Mouse (Mus musculus): ENCODE measurements around the gene Bcl11b. TPM values are rescaled to one million over a fixed set of nuclear protein-coding genes. Genes with fewer than 3 reads are reported as not detected.

The Bcl11b gene
- 3.1 and 3.8 TPM in 2 replicates for polyA plus RNA-seq (2015; fragmentation: Nextera tagmentation; extraction: Ambion mirVana)

DNA sequence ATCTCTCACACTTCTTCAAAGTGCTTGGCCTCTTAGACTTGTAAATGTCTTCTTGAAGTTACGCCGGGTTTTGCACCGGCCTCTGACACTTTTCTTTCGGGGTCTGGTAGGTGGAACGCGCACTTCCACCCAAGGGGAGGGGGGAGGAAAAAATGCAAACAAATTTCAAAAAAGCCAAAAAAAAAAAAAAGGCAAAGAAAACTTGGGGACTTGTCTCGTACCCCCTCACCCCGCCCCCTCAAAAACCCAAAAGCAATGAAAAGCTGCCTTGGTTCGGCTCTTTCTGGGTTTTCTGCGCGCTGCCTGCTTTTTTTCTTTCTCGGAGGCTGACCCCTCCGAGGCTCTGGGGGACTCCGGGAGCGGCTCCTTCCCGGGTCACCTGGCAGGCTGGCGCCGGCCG is at the start of gene Bcl11b:
Gene Bcl11b, minus strand, starts transcription at position 120 of the 400 bp plus-strand sequence.
- WGBS, result under 1% methylated on average over 19 of the region's 19 CpGs
- Histone ChIP-seq H3K27me3 (peaks cover 71% of the 10 kb centered on the region), H3K9me3 (replicated peaks) (no peaks in the 10 kb centered on the region), H3K4me3 (replicated peaks) (peak within 1 kb of the TSS; percentile 82), H3K27ac (peak within 1 kb of the TSS; percentile 93), H3K36me3 (no peaks in the 10 kb centered on the region), H3K4me2 (peak within 1 kb of the TSS; percentile 99), H3K4me1 (peaks cover 43% of the 10 kb centered on the region), H3K9ac (peak within 1 kb of the TSS; percentile 90)
- peak; percentile 44 for ATAC-seq (replicated peaks; ENCODE audit: low FRiP score)

GRCm38 (mm10) chr12:108050996-108051395 is 47.6 kb upstream of the Bcl11b start:
- 0 out of 2 replicates have a peak, but pooled peaks cover 2% of the 10 kb centered on the region for H3K27me3 ChIP-seq
- no peaks in the 10 kb centered on the region for H3K36me3 ChIP-seq
- H3K27ac ChIP-seq, result no peak overlapping the region
- H3K4me1 ChIP-seq, result no peaks in the 10 kb centered on the region
- no peaks in the 10 kb centered on the region for H3K9me3 ChIP-seq (replicated peaks)
- WGBS, result 34% methylated on average over 7 of the region's 7 CpGs
- H3K9ac ChIP-seq, result no peak overlapping the region
- H3K4me3 ChIP-seq (replicated peaks), result no peak overlapping the region
- no peak for ATAC-seq (replicated peaks; ENCODE audit: low FRiP score)
- no peak overlapping the region for H3K4me2 ChIP-seq

- Histone ChIP-seq H3K27ac (0 out of 2 replicates have a peak overlapping the region, but pooled peaks have one; percentile 3), H3K4me2 (no peak overlapping the region), H3K4me1 (no peaks in the 10 kb centered on the region), H3K27me3 (0 out of 2 replicates have a peak, but pooled peaks cover 2% of the 10 kb centered on the region), H3K4me3 (replicated peaks) (no peak overlapping the region), H3K9ac (no peak overlapping the region), H3K9me3 (replicated peaks) (no peaks in the 10 kb centered on the region), H3K36me3 (no peaks in the 10 kb centered on the region)
- WGBS, result 68% methylated on average over 13 of the region's 13 CpGs
- no peak for ATAC-seq (replicated peaks; ENCODE audit: low FRiP score)
Observed at GRCm38 (mm10) chr12:108049625-108050024, 46.2 kb upstream of the Bcl11b start.

DNA sequence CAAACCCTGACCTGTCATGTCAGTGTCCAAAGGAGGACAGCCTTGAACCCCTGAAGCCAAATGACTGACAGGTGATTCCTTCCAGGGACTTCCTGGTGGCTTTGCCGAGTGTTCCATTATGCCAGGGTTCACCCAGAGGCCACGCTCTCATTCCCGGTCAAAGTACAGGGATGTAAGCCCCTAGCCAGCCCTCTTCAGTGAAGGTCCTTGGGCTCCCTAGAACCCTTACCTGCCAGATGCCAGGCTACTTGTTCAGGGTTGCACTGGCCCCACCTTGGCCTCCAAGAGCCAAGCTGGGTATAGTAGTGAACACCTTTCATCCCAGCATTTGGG is 38.8 kb upstream of the Bcl11b start:
- Histone ChIP-seq H3K9me3 (replicated peaks) (no peaks in the 10 kb centered on the region), H3K4me1 (0 out of 2 replicates have a peak, but pooled peaks cover 4% of the 10 kb centered on the region), H3K9ac (no peak overlapping the region), H3K4me2 (no peak overlapping the region), H3K27ac (no peak overlapping the region), H3K36me3 (no peaks in the 10 kb centered on the region), H3K4me3 (replicated peaks) (no peak overlapping the region), H3K27me3 (no peaks in the 10 kb centered on the region; the same call in 1 of the 2 replicates)
- ATAC-seq (replicated peaks; ENCODE audit: low FRiP score), result no peak
- 64% methylated on average over 3 of the region's 3 CpGs for WGBS

DNA sequence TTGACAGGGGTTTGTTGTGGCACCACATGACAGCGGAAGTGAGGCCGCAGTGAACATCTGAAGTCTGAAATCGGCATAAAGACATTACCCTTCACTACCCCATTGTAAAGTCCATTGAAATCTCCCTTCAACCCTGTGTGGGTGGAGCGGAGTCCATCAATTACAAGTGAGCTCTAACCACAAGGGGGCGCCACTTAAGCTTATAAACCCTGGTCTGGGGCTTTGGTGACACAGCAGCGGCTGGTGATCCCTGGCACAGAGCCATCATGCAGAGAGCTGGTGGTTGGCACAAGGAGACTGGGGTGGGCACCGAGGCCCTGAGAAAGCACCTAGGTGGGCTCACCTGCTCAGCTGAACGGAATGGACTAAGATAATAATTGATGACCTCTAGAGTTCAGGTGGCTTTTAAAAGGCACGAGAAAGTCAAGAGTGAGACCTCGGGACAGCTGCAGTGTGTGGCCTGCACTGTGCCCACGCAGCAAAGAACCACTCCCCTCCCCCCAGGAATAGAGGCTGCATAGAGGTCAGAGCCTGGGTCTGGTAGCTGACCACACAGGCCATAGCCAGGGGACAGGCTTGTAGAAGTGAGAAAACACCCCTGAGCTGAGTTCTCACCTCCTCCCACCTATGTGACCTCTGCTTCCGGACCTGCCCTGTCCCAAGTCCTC is 38.3 kb upstream of the Bcl11b start:
- Histone ChIP-seq H3K4me3 (replicated peaks) (no peak overlapping the region), H3K36me3 (no peaks in the 10 kb centered on the region), H3K9me3 (replicated peaks) (no peaks in the 10 kb centered on the region), H3K9ac (no peak overlapping the region), H3K27ac (no peak overlapping the region), H3K27me3 (no peaks in the 10 kb centered on the region; the same call in 1 of the 2 replicates), H3K4me1 (0 out of 2 replicates have a peak, but pooled peaks cover 4% of the 10 kb centered on the region), H3K4me2 (no peak overlapping the region)
- 0 out of 2 replicates have a peak, but pooled peaks have one; percentile 67 for ATAC-seq (replicated peaks; ENCODE audit: low FRiP score)
- WGBS, result 44% methylated on average over 12 of the region's 12 CpGs

- H3K27ac ChIP-seq, result no peak overlapping the region
- no peaks in the 10 kb centered on the region for H3K36me3 ChIP-seq
- no peak overlapping the region for H3K4me2 ChIP-seq
- H3K4me1 ChIP-seq, result peaks cover 14% of the 10 kb centered on the region; the same call in 1 of the 2 replicates
- WGBS, result 66% methylated on average over 6 of the region's 6 CpGs
- H3K9ac ChIP-seq, result no peak overlapping the region
- no peaks in the 10 kb centered on the region for H3K9me3 ChIP-seq (replicated peaks)
- H3K27me3 ChIP-seq, result no peaks in the 10 kb centered on the region; the same call in 1 of the 2 replicates
- no peak overlapping the region for H3K4me3 ChIP-seq (replicated peaks)
- ATAC-seq (replicated peaks; ENCODE audit: low FRiP score), result no peak
Observed at GRCm38 (mm10) chr12:108037446-108037845, 34.0 kb upstream of the Bcl11b start.

GRCm38 (mm10) chr12:108035412-108036078 is 32.1 kb upstream of the Bcl11b start:
- Histone ChIP-seq H3K4me2 (no peak overlapping the region), H3K4me1 (peaks cover 14% of the 10 kb centered on the region; the same call in 1 of the 2 replicates), H3K9ac (no peak overlapping the region), H3K27me3 (no peaks in the 10 kb centered on the region; the same call in 1 of the 2 replicates), H3K27ac (peak overlapping the region; percentile 68), H3K9me3 (replicated peaks) (no peaks in the 10 kb centered on the region), H3K4me3 (replicated peaks) (no peak overlapping the region), H3K36me3 (no peaks in the 10 kb centered on the region)
- peak; percentile 64 for ATAC-seq (replicated peaks; ENCODE audit: low FRiP score)
- WGBS, result 52% methylated on average over 13 of the region's 13 CpGs

DNA sequence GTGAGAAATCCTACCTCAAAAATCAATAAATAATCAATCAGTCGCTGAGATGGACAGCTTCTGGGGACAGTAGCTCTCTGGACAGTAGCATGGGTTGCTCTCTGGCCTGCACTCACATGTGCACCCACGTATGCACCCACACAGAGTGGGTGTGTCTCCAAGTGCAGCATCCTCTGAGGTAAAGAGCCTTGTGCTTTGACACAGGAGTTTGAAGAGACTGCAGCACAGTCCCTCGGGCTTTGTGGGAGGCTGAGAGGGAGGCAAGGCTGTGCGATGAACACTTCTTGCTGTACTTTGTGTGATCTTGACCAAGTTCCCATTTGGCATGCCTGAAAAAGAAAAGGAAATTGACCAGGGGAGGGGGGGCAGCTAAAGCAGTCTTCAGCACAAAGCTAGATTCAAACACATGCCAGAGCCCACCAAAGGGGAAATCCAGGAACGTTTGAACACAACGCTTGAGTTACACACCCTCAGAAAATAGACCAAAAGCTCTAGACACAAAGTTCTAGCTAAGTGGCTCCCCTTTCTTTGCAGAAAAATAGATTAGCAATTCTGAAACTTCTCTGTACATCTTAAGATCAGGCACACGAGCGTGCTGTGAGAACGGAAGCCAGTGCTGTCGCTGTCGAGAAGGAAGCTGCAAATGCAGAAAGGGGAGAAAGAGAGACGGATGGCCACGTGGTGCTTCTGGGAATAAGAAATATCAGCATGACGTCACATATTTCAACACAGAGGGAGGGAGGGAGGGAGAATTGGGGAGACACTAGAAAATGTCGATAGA is 19.6 kb upstream of the Bcl11b start:
- no peaks in the 10 kb centered on the region for H3K9me3 ChIP-seq (replicated peaks)
- WGBS, result 77% methylated on average over 15 of the region's 15 CpGs
- H3K36me3 ChIP-seq, result no peaks in the 10 kb centered on the region
- no peak overlapping the region for H3K4me3 ChIP-seq (replicated peaks)
- H3K27ac ChIP-seq, result no peak overlapping the region
- no peaks in the 10 kb centered on the region for H3K27me3 ChIP-seq
- no peak overlapping the region for H3K9ac ChIP-seq
- no peak overlapping the region for H3K4me2 ChIP-seq
- ATAC-seq (replicated peaks; ENCODE audit: low FRiP score), result no peak
- H3K4me1 ChIP-seq, result no peaks in the 10 kb centered on the region

DNA sequence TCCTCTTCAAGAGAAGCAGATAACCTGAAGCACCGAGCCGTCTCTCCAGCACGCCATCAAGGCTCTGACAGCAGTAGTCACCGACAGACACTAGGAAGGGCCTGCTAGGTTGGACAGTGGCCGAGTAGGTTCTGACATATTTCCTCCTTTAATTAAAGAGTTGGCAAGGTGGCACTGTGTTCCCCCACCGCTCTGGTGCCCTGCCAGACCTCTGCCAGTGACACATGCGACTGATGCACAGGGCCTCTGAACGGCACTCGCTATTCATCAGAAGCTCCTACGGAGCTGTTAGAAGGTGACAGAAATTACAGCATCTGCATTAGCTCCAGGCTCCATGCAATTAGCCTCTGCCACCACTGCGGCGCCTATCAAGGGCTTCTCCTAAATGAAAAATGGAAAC is 8.6 kb upstream of the Bcl11b start:
- Histone ChIP-seq H3K9ac (no peak overlapping the region), H3K4me3 (replicated peaks) (no peak overlapping the region), H3K27me3 (peaks cover 10% of the 10 kb centered on the region), H3K27ac (no peak overlapping the region), H3K9me3 (replicated peaks) (no peaks in the 10 kb centered on the region), H3K4me2 (no peak overlapping the region), H3K36me3 (no peaks in the 10 kb centered on the region), H3K4me1 (0 out of 2 replicates have a peak, but pooled peaks cover 6% of the 10 kb centered on the region)
- no peak for ATAC-seq (replicated peaks; ENCODE audit: low FRiP score)
- 88% methylated on average over 12 of the region's 12 CpGs for WGBS

- Histone ChIP-seq H3K9me3 (replicated peaks) (no peaks in the 10 kb centered on the region), H3K4me1 (peaks cover 20% of the 10 kb centered on the region), H3K27ac (no peak overlapping the region), H3K27me3 (peaks cover 26% of the 10 kb centered on the region), H3K9ac (no peak overlapping the region), H3K36me3 (no peaks in the 10 kb centered on the region), H3K4me3 (replicated peaks) (no peak overlapping the region), H3K4me2 (no peak overlapping the region)
- whole genome bisulfite sequencing, result 58% methylated on average over 11 of the region's 11 CpGs
- ATAC-seq (replicated peaks; ENCODE audit: low FRiP score), result no peak
Observed at GRCm38 (mm10) chr12:108010346-108010745, 6.9 kb upstream of the Bcl11b start.

GRCm38 (mm10) chr12:108009156-108009555 is 5.8 kb upstream of the Bcl11b start:
- no peaks in the 10 kb centered on the region for H3K36me3 ChIP-seq
- no peak overlapping the region for H3K4me3 ChIP-seq (replicated peaks)
- no peak overlapping the region for H3K9ac ChIP-seq
- H3K4me2 ChIP-seq, result no peak overlapping the region
- H3K4me1 ChIP-seq, result peaks cover 32% of the 10 kb centered on the region
- H3K9me3 ChIP-seq (replicated peaks), result no peaks in the 10 kb centered on the region
- peaks cover 35% of the 10 kb centered on the region for H3K27me3 ChIP-seq
- no peak for ATAC-seq (replicated peaks; ENCODE audit: low FRiP score)
- H3K27ac ChIP-seq, result no peak overlapping the region
- WGBS, result 36% methylated on average over 4 of the region's 4 CpGs

Data from kidney, embryonic 15.5 days (tissue).